Mouse (Mus musculus) cortical plate, adult 2 months (tissue): ENCODE data around the gene Rnf186.

ENCODE experiments used
- CTCF ChIP-seq: fragments of 200-500 bp; IDR thresholded peaks from 2 replicates; pipeline ENCODE4 v1.5.1; 2011; ENCODE audit warnings: mild to moderate bottlenecking, control low read depth, low read length; ENCODE audit not compliant: insufficient read depth; ENCODE audit errors: extremely low read depth
- POLR2A ChIP-seq: fragments of 200-500 bp; IDR thresholded peaks from 2 replicates; pipeline ENCODE4 v1.6.1; 2011; ENCODE audit warnings: mild to moderate bottlenecking, low read length, control low read depth; ENCODE audit not compliant: insufficient read depth; ENCODE audit errors: extremely low read depth

GRCm38 (mm10) chr4:138997121-138997520 lies 30.2 kb downstream of the Rnf186 start:
- TF ChIP-seq POLR2A (no peak), CTCF (0 out of 2 replicates have a peak, but pooled peaks have one; percentile 13)
